Mouse (Mus musculus) heart, embryonic 14.5 days (tissue): ENCODE measurements at regions not wholly inside any gene's neighbourhood (a gene's known extent, or its start where the extent isn't known, plus 50 kb on each side); places are given as distances from the start of the nearest gene placed in this dataset.

Source experiments
- ATAC-seq: fragments of 200-750 bp; cut with Nextera tagmentation; 2 replicates; pipeline ENCODE4 v1.8.0; 2017; ENCODE audit warnings: low read depth, moderate TSS enrichment; ENCODE audit not compliant: insufficient number of reproducible peaks, insufficient read depth, low FRiP score
- H3K27ac ChIP-seq, 2 experiments: fragments of 200-500 bp in 1 of 2; fragments of 300-500 bp in 1 of 2; sonication (generic) in 1 of 2; replicated peaks in 1 of 2; 2 replicates each; pipeline ENCODE4 v1.5.1; 2012 to 2014; ENCODE audit warnings: low read depth in 2 of 2, low read length in 2 of 2, control low read depth in 1 of 2, mild to moderate bottlenecking in 1 of 2, mixed read lengths in 1 of 2; ENCODE audit not compliant: control insufficient read depth in 1 of 2, insufficient read depth in 1 of 2
- H3K27me3 ChIP-seq: fragments of 300-500 bp; sonication (generic); 2 replicates; pipeline ENCODE4 v1.6.1; 2014; ENCODE audit warnings: mild to moderate bottlenecking, low read length, control low read depth; ENCODE audit not compliant: control insufficient read depth, insufficient read depth
- H3K36me3 ChIP-seq: fragments of 300-500 bp; sonication (generic); 2 replicates; pipeline ENCODE4 v1.6.1; 2014; ENCODE audit warnings: mild to moderate bottlenecking, control low read depth, low read length, mixed read lengths; ENCODE audit not compliant: control insufficient read depth, insufficient read depth
- H3K4me1 ChIP-seq, 2 experiments: fragments of 200-500 bp in 1 of 2; fragments of 300-500 bp in 1 of 2; sonication (generic) in 1 of 2; 2 replicates each; pipeline ENCODE4 v1.6.1; 2012 to 2014; ENCODE audit warnings: low read length in 2 of 2, control low read depth in 1 of 2, mixed read lengths in 1 of 2; ENCODE audit not compliant: control insufficient read depth in 2 of 2, insufficient read depth in 2 of 2
- H3K4me2 ChIP-seq: fragments of 300-500 bp; sonication (generic); 2 replicates; pipeline ENCODE4 v1.6.1; 2014; ENCODE audit warnings: mild to moderate bottlenecking, low read length
- H3K4me3 ChIP-seq, 2 experiments: fragments of 200-500 bp in 1 of 2; fragments of 300-500 bp in 1 of 2; sonication (generic) in 1 of 2; 2 replicates each; pipeline ENCODE4 v1.5.1; 2012 to 2014; ENCODE audit warnings: low read length in 2 of 2, mild to moderate bottlenecking in 2 of 2, control low read depth in 1 of 2, low read depth in 1 of 2, moderate library complexity in 1 of 2; ENCODE audit not compliant: control insufficient read depth in 1 of 2, insufficient read depth in 1 of 2
- H3K9ac ChIP-seq: fragments of 300-500 bp; sonication (generic); 2 replicates; pipeline ENCODE4 v1.6.1; 2014; ENCODE audit warnings: mild to moderate bottlenecking, low read length
- H3K9me3 ChIP-seq: fragments of 300-500 bp; sonication (generic); 2 replicates; pipeline ENCODE4 v1.6.1; 2016; ENCODE audit warnings: low read length, control low read depth; ENCODE audit not compliant: control insufficient read depth
- WGBS: fragments of 180-500 bp; shearing (Covaris S2); extraction: QIAGEN DNeasy Blood & Tissue Kit; methylation state at CpG from one replicate; pipeline ENCODE4 v1.1.7; 2014; 5-methylcytosine and 5-hydroxymethylcytosine counted together

DNA sequence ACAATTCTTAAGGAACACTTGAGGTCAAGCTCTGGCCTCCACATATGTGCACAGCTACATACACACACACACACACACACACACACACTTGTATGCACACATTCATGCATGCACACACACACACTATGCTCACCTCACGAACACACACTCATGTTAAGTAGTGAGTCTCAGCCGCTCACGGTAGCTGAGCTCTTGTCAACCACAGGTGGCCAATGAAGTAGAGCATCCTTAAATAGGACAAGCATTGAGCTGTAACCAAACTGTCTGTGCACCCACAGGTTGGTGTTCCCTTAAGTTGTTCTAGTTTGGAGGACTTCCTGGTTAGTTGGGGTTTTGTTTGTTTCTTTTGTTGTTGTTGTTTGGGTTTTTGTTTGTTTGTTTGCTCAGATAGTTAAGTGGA, 63.2 kb upstream of the Ppp2r5a start:
- Histone ChIP-seq H3K4me3 (no peak overlapping the region), H3K27me3 (no peaks in the 10 kb centered on the region), H3K9me3 (no peaks in the 10 kb centered on the region), H3K36me3 (no peaks in the 10 kb centered on the region), H3K9ac (no peak overlapping the region), H3K27ac (no peak overlapping the region), H3K4me2 (no peak overlapping the region), H3K4me1 (peaks cover 27 to 46% of the 10 kb centered on the region in 2 experiments)
- 78% methylated on average over 3 of the region's 3 CpGs for WGBS
- ATAC-seq, result no peak

DNA sequence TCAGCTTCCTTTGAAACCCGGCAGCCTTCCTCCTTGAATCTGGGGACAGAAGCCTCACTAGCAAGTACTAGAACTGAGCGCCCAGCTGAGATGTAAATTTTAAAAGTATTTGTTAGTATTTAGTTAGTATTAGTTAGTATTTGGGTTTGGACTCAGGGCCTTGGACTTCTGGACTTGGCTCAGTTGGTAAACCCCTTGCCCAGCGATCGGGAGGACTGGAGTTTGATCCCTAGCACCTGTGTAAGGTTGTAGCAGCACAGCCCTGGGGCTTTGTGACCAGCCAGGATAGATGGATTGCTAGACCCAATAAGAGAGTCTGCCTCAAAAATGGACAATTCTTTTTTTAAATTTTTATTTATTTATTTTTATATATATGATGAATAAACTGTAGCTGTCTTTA, 62.7 kb upstream of the Ppp2r5a start:
- Histone ChIP-seq H3K4me2 (no peak overlapping the region), H3K9ac (no peak overlapping the region), H3K4me3 (no peak overlapping the region), H3K9me3 (no peaks in the 10 kb centered on the region), H3K27me3 (no peaks in the 10 kb centered on the region), H3K36me3 (no peaks in the 10 kb centered on the region), H3K4me1 (peaks cover 28 to 50% of the 10 kb centered on the region in 2 experiments), H3K27ac (peak overlapping the region in 1 of 2 experiments; percentile 51; a peak in 1 of 4 replicates)
- ATAC-seq, result no peak
- 76% methylated on average over 4 of the region's 4 CpGs for WGBS

DNA sequence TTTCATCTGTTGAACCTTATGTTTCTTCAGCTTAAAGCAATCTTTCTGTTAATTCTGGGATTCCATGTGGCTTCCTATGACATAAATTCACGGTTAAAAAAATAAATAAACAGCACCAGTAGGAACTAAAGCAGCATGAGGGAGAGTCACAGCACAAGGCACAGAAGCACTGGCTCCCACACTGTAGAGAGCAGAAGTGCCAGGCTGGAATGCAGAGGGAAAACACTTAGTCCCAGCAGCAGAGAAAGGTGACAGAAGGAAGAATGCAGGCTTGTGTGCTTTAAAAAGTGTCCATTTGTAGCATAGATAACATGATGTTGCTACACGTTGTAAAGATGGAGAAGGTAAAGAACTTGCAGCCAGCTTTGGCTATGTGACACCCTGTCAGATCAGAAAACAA, 62.1 kb upstream of the Ppp2r5a start:
- no peak overlapping the region for H3K9ac ChIP-seq
- ATAC-seq, result no peak
- H3K4me1 ChIP-seq, result peaks cover 29 to 50% of the 10 kb centered on the region in 2 experiments
- 8% methylated on average over 2 of the region's 2 CpGs for WGBS
- H3K27me3 ChIP-seq, result no peaks in the 10 kb centered on the region
- no peak overlapping the region for H3K4me2 ChIP-seq
- H3K9me3 ChIP-seq, result no peaks in the 10 kb centered on the region
- H3K27ac ChIP-seq, result peak overlapping the region in 1 of 2 experiments; percentile 51; a peak in 1 of 4 replicates
- H3K36me3 ChIP-seq, result no peaks in the 10 kb centered on the region
- H3K4me3 ChIP-seq, result no peak overlapping the region

DNA sequence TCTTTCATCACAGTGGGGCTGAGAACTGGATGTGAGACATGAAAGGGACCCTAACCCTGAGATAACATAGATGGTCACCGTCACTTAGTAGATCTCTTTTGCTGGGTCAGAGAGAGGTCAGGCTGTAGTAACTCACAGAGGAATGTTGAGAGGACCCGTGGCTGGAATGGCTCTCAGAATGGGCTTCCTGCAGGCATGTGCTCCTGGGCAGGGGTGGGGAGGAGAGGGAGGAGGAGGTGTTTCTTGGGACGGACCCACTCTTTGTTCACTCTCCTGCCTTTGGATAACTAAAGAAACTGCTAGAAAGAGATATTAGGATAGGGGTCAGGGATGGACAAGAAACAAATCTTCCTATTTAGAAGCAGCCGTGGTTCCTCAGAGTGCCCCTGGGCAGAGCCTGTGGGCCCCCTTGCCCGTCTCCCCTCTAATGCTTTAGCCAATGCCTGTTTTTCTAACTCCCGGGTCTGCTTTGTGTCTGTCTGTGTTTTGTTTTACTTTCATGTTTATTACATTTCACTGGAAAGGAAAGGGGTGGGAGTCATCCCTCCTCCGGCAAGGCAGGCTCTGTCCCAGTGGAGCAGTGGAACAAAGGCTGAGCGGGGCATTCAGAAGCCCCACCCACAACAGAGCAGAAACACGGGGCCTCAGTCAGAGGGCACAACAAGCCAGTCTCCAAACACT, 58.9 kb upstream of the Ppp2r5a start:
- 3% methylated on average over 9 of the region's 9 CpGs for WGBS
- peaks cover 37 to 59% of the 10 kb centered on the region in 2 experiments for H3K4me1 ChIP-seq
- peak overlapping the region; percentile 88 to 92 for H3K27ac ChIP-seq
- peak overlapping the region; percentile 64 for H3K9ac ChIP-seq
- ATAC-seq, result peak; percentile 82
- no peaks in the 10 kb centered on the region for H3K9me3 ChIP-seq
- H3K36me3 ChIP-seq, result no peaks in the 10 kb centered on the region
- H3K27me3 ChIP-seq, result no peaks in the 10 kb centered on the region
- H3K4me3 ChIP-seq, result peak overlapping the region in 1 of 2 experiments; percentile 4; a peak in 1 of 4 replicates
- H3K4me2 ChIP-seq, result peak overlapping the region; percentile 61

DNA sequence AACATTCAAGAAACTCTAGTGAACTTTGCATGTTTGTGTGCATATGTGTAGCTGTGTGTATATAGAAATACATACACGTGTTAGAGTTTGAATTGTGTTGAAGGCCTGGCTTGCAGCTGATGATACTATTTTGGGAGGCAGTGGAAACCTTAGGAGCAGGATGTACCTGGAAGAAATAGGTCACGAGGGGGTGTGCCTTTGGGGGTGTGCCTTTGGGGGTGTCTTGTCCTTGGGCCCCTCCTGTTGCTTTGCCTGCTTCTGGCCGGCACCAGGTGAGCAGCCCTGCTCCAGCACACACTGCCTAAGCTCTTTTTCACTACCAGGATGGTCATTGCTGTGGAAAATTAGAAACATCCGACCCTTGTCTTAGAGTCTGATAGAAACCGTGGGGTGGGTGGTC, 56.0 kb upstream of the Ppp2r5a start:
- no peaks in the 10 kb centered on the region for H3K9me3 ChIP-seq
- peaks cover 41 to 47% of the 10 kb centered on the region in 2 experiments for H3K4me1 ChIP-seq
- no peak overlapping the region for H3K4me3 ChIP-seq
- 0 out of 4 replicates have a peak overlapping the region, but pooled peaks of 1 of the 2 experiments have one; percentile 5 for H3K27ac ChIP-seq
- no peaks in the 10 kb centered on the region for H3K36me3 ChIP-seq
- whole genome bisulfite sequencing, result 58% methylated on average over 5 of the region's 5 CpGs
- no peak overlapping the region for H3K9ac ChIP-seq
- no peak for ATAC-seq
- H3K4me2 ChIP-seq, result no peak overlapping the region
- no peaks in the 10 kb centered on the region for H3K27me3 ChIP-seq

DNA sequence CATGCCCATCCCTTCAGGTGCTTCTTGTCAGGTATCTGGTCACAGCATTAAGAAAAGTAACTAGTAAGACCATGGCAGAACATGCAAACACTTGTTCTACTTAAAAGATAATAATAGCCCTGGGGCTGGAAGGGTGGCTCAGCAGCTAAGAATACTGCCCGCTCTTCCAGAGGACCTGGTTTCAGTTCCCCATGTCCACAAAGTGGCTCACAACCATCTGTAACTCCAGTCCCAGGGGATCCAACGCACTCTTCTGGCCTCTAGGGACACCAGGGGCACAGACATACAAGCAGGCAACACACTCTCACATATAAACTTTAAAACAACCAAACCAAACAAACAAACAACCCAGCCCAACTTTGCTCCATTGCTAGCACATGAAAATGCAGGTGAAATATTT, 55.2 kb upstream of the Ppp2r5a start:
- 95% methylated on average over 2 of the region's 2 CpGs for WGBS
- no peaks in the 10 kb centered on the region for H3K36me3 ChIP-seq
- H3K9me3 ChIP-seq, result no peaks in the 10 kb centered on the region
- H3K4me1 ChIP-seq, result peaks cover 48 to 54% of the 10 kb centered on the region in 2 experiments
- no peak for ATAC-seq
- no peak overlapping the region for H3K4me2 ChIP-seq
- no peak overlapping the region for H3K9ac ChIP-seq
- no peaks in the 10 kb centered on the region for H3K27me3 ChIP-seq
- H3K27ac ChIP-seq, result no peak overlapping the region
- H3K4me3 ChIP-seq, result no peak overlapping the region

DNA sequence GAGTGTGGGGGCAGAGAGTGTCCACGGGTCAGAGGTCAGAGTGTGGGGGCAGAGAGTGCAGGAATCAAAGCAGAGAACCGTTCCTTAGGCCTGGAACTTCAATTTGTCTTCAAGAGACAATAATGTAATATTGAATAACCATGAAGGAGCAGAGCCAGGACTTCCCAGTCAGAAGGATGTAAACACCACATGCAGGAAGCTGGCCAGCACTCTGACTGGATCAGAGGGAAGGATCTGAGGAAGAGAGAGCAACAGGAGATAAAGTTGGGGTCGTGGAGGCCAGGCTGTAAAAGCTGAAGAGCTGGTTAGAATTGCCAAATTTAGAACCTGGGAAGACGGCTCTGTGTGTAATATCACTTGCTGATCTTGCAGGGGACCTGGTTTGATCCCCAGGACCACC, 54.0 kb upstream of the Ppp2r5a start:
- WGBS, result 46% methylated on average over 4 of the region's 4 CpGs
- no peak overlapping the region for H3K9ac ChIP-seq
- H3K27me3 ChIP-seq, result no peaks in the 10 kb centered on the region
- peaks cover 41 to 48% of the 10 kb centered on the region in 2 experiments for H3K4me1 ChIP-seq
- no peak for ATAC-seq
- H3K27ac ChIP-seq, result no peak overlapping the region
- no peak overlapping the region for H3K4me2 ChIP-seq
- H3K9me3 ChIP-seq, result no peaks in the 10 kb centered on the region
- H3K36me3 ChIP-seq, result no peaks in the 10 kb centered on the region
- H3K4me3 ChIP-seq, result no peak overlapping the region

DNA sequence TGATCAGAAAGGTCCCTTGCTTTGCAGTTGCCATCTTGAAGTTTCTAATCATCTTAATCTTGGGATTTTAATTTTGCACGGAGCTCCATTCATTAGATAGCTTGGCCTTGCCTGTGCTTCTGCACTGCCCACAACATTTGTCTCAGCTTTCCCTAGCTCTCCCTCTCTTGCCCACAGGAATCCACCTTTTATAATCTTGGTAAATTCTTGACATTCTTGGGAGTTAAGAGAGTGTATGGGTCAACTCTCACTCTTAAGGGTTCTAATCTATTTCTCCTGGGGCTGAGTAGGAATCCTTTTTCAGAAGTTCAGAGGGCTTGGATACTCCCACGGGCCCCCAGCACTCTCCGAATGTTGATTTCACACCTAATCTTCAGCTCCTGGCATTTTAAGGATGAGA, 51.5 kb upstream of the Ppp2r5a start:
- peak overlapping the region; percentile 35 to 44; a peak in 1 of 4 replicates for H3K27ac ChIP-seq
- H3K4me2 ChIP-seq, result no peak overlapping the region
- H3K4me3 ChIP-seq, result no peak overlapping the region
- 7% methylated on average over 3 of the region's 3 CpGs for WGBS
- H3K36me3 ChIP-seq, result no peaks in the 10 kb centered on the region
- H3K27me3 ChIP-seq, result no peaks in the 10 kb centered on the region
- no peaks in the 10 kb centered on the region for H3K9me3 ChIP-seq
- no peak overlapping the region for H3K9ac ChIP-seq
- peaks cover 28 to 31% of the 10 kb centered on the region in 2 experiments for H3K4me1 ChIP-seq
- no peak for ATAC-seq
